Mouse (Mus musculus) hindbrain, embryonic 11.5 days (tissue): ENCODE results near the gene Gm20388. TPM values are rescaled to one million over a fixed set of nuclear protein-coding genes. Genes with fewer than 3 reads are reported as not detected.

Experiments
- ATAC-seq: fragments of 200-750 bp; cut with Nextera tagmentation; 2 replicates; pipeline ENCODE4 v1.8.0; 2017; ENCODE audit warnings: mild to moderate bottlenecking, moderate TSS enrichment, moderate library complexity; ENCODE audit not compliant: low FRiP score
- DNase-seq: peaks from one replicate; pipeline ENCODE4 v3.0.0-alpha.2; 2015; ENCODE audit warnings: low spot score
- H3K27ac ChIP-seq: fragments of 300-500 bp; sonication (generic); 2 replicates; pipeline ENCODE4 v1.5.1; 2014; ENCODE audit warnings: mild to moderate bottlenecking, low read depth, low read length
- H3K27me3 ChIP-seq: fragments of 300-500 bp; sonication (generic); 2 replicates; pipeline ENCODE4 v1.6.1; 2014; ENCODE audit warnings: mild to moderate bottlenecking, low read length, moderate library complexity, mixed read lengths; ENCODE audit not compliant: control insufficient read depth, insufficient read depth
- H3K36me3 ChIP-seq: fragments of 300-500 bp; sonication (generic); 2 replicates; pipeline ENCODE4 v1.6.1; 2014; ENCODE audit warnings: mild to moderate bottlenecking, low read length, moderate library complexity, mixed read lengths; ENCODE audit not compliant: control insufficient read depth, insufficient read depth
- H3K4me1 ChIP-seq: fragments of 300-500 bp; sonication (generic); replicated peaks from 2 replicates; pipeline ENCODE4 v1.6.1; 2014; ENCODE audit warnings: low read length, mixed read lengths; ENCODE audit not compliant: control insufficient read depth, insufficient read depth
- H3K4me2 ChIP-seq: fragments of 300-500 bp; sonication (generic); replicated peaks from 2 replicates; pipeline ENCODE4 v1.6.1; 2014; ENCODE audit warnings: mild to moderate bottlenecking, low read depth, low read length
- H3K4me3 ChIP-seq: fragments of 300-500 bp; sonication (generic); 2 replicates; pipeline ENCODE4 v1.5.1; 2014; ENCODE audit warnings: low read depth, low read length
- H3K9ac ChIP-seq: fragments of 300-500 bp; sonication (generic); 2 replicates; pipeline ENCODE4 v1.6.1; 2014; ENCODE audit warnings: low read depth, low read length
- H3K9me3 ChIP-seq: fragments of 300-500 bp; sonication (generic); 2 replicates; pipeline ENCODE4 v1.6.1; 2016; ENCODE audit warnings: low read length; ENCODE audit not compliant: control insufficient read depth
- whole genome bisulfite sequencing: fragments of 180-500 bp; shearing (Covaris S2); extraction: QIAGEN DNeasy Blood & Tissue Kit; methylation state at CpG from one replicate; pipeline ENCODE4 v1.1.7; 2014; 5-methylcytosine and 5-hydroxymethylcytosine counted together
- polyA plus RNA-seq: library from polyadenylated mRNA; unstranded; fragments of >200 nt; fragmentation: Nextera tagmentation; extraction: Ambion mirVana; gene quantifications from 2 replicates; pipeline ENCODE4 v1.2.1, GENCODE M21; 2014

The Gm20388 gene
- polyA plus RNA-seq, 1 experiment from 2014 or later, result 11.8 TPM

- peaks cover 25% of the 10 kb centered on the region for H3K36me3 ChIP-seq
- peaks cover 2% of the 10 kb centered on the region; the same call in 1 of the 2 replicates for H3K4me1 ChIP-seq
- WGBS, result 91% methylated on average over 5 of the region's 5 CpGs
- no peak overlapping the region for H3K27ac ChIP-seq
- H3K27me3 ChIP-seq, result no peaks in the 10 kb centered on the region
- H3K4me3 ChIP-seq, result no peak overlapping the region
- no peak for ATAC-seq
- H3K9me3 ChIP-seq, result no peaks in the 10 kb centered on the region
- H3K9ac ChIP-seq, result no peak overlapping the region
- DNase-seq, result no peak
- H3K4me2 ChIP-seq, result no peak overlapping the region
Measured at GRCm38 (mm10) chr8:123507153-123507552, 3596.5 kb downstream of the Gm20388 start.

- no peak overlapping the region for H3K4me3 ChIP-seq
- H3K36me3 ChIP-seq, result peaks cover 12% of the 10 kb centered on the region; the same call in 1 of the 2 replicates
- no peak overlapping the region for H3K27ac ChIP-seq
- H3K9me3 ChIP-seq, result no peaks in the 10 kb centered on the region
- WGBS, result 77% methylated on average over 5 of the region's 5 CpGs
- H3K9ac ChIP-seq, result no peak overlapping the region
- DNase-seq, result no peak
- peaks cover 5% of the 10 kb centered on the region; the same call in 1 of the 2 replicates for H3K4me1 ChIP-seq
- ATAC-seq, result no peak
- H3K27me3 ChIP-seq, result no peaks in the 10 kb centered on the region
- H3K4me2 ChIP-seq, result no peak overlapping the region
Measured at GRCm38 (mm10) chr8:123510819-123511218, 3600.2 kb downstream of the Gm20388 start.

GRCm38 (mm10) chr8:123514136-123514535, 3603.5 kb downstream of the Gm20388 start:
- ATAC-seq (no peak), DNase-seq (no peak)
- Histone ChIP-seq H3K36me3 (no peaks in the 10 kb centered on the region), H3K9me3 (no peaks in the 10 kb centered on the region), H3K27ac (peak overlapping the region; percentile 92), H3K9ac (peak overlapping the region; percentile 87), H3K4me3 (peak overlapping the region; percentile 78), H3K4me1 (peaks cover 5% of the 10 kb centered on the region; the same call in 1 of the 2 replicates), H3K4me2 (peak overlapping the region; percentile 86), H3K27me3 (peaks cover 4% of the 10 kb centered on the region; the same call in 1 of the 2 replicates)
- 3% methylated on average over 9 of the region's 9 CpGs for WGBS

- H3K9ac ChIP-seq, result peak within 1 kb of the TSS; percentile 87
- H3K36me3 ChIP-seq, result no peaks in the 10 kb centered on the region
- H3K4me3 ChIP-seq, result peak within 1 kb of the TSS; percentile 78
- H3K27me3 ChIP-seq, result peaks cover 4% of the 10 kb centered on the region; the same call in 1 of the 2 replicates
- peak within 1 kb of the TSS; percentile 86 for H3K4me2 ChIP-seq
- peak; percentile 78 for ATAC-seq
- DNase-seq, result peak; percentile 84
- H3K4me1 ChIP-seq, result peaks cover 8% of the 10 kb centered on the region; the same call in 1 of the 2 replicates
- WGBS, result under 1% methylated on average over 41 of the region's 63 CpGs
- H3K9me3 ChIP-seq, result no peaks in the 10 kb centered on the region
- H3K27ac ChIP-seq, result peak within 1 kb of the TSS; percentile 92
Measured at GRCm38 (mm10) chr8:123514781-123515539, 3604.3 kb downstream of the Gm20388 start, which contains the start of gene Dbndd1. Gene Dbndd1 (minus strand): TSS chr8:123515463.

GRCm38 (mm10) chr8:123515540-123515897, 3604.9 kb downstream of the Gm20388 start:
- ATAC-seq (peak; percentile 0; the same call in 1 of the 2 replicates), DNase-seq (no peak)
- Histone ChIP-seq H3K27ac (no peak overlapping the region), H3K9me3 (no peaks in the 10 kb centered on the region), H3K4me1 (peaks cover 8% of the 10 kb centered on the region; the same call in 1 of the 2 replicates), H3K4me3 (peak overlapping the region; percentile 78), H3K36me3 (no peaks in the 10 kb centered on the region), H3K27me3 (peaks cover 4% of the 10 kb centered on the region; the same call in 1 of the 2 replicates), H3K4me2 (peak overlapping the region; percentile 86), H3K9ac (no peak overlapping the region)
- WGBS, result 2% methylated on average over 11 of the region's 11 CpGs

- Histone ChIP-seq H3K36me3 (no peaks in the 10 kb centered on the region), H3K9me3 (no peaks in the 10 kb centered on the region), H3K4me2 (no peak overlapping the region), H3K4me3 (no peak overlapping the region), H3K9ac (no peak overlapping the region), H3K27ac (no peak overlapping the region), H3K27me3 (peaks cover 4% of the 10 kb centered on the region; the same call in 1 of the 2 replicates), H3K4me1 (peaks cover 6% of the 10 kb centered on the region; the same call in 1 of the 2 replicates)
- 36% methylated on average over 2 of the region's 2 CpGs for WGBS
- DNase-seq (no peak), ATAC-seq (no peak)
Measured at GRCm38 (mm10) chr8:123516596-123516995, 3606.0 kb downstream of the Gm20388 start.

- Histone ChIP-seq H3K36me3 (no peaks in the 10 kb centered on the region), H3K9ac (no peak overlapping the region), H3K4me1 (peaks cover 6% of the 10 kb centered on the region; the same call in 1 of the 2 replicates), H3K9me3 (no peaks in the 10 kb centered on the region), H3K27me3 (peaks cover 4% of the 10 kb centered on the region; the same call in 1 of the 2 replicates), H3K4me2 (peak overlapping the region; percentile 30), H3K4me3 (peak overlapping the region; percentile 80; the same call in 1 of the 2 replicates), H3K27ac (no peak overlapping the region)
- 36% methylated on average over 10 of the region's 10 CpGs for WGBS
- ATAC-seq (no peak), DNase-seq (no peak)
Measured at GRCm38 (mm10) chr8:123518172-123518571, 3607.5 kb downstream of the Gm20388 start.

- WGBS, result 0% methylated on average over 20 of the region's 20 CpGs
- Histone ChIP-seq H3K4me3 (peak within 1 kb of the TSS; percentile 80), H3K9ac (peak within 1 kb of the TSS; percentile 91), H3K36me3 (no peaks in the 10 kb centered on the region), H3K27me3 (peaks cover 4% of the 10 kb centered on the region; the same call in 1 of the 2 replicates), H3K4me2 (peak within 1 kb of the TSS; percentile 89), H3K27ac (peak within 1 kb of the TSS; percentile 49), H3K9me3 (no peaks in the 10 kb centered on the region), H3K4me1 (peaks cover 6% of the 10 kb centered on the region; the same call in 1 of the 2 replicates)
- DNase-seq, result peak; percentile 94
- peak; percentile 87 for ATAC-seq
Measured at GRCm38 (mm10) chr8:123518667-123519066, 3608.0 kb downstream of the Gm20388 start, which contains the start of gene Gas8. Gene Gas8 (plus strand): TSS chr8:123518834.
